Mouse (Mus musculus) embryonic facial prominence, embryonic 14.5 days (tissue): ENCODE data around the gene 1110051M20Rik. TPM values are rescaled to one million over a fixed set of nuclear protein-coding genes. Genes with fewer than 3 reads are reported as not detected.

Source experiments
- ATAC-seq: fragments of 200-750 bp; cut with Nextera tagmentation; 2 replicates; pipeline ENCODE4 v1.8.0; 2017; ENCODE audit warnings: low read depth, moderate number of reproducible peaks, moderate TSS enrichment
- DNase-seq: peaks from one replicate; pipeline ENCODE4 v3.0.0-alpha.2; 2015; ENCODE audit warnings: low spot score
- H3K27ac ChIP-seq: fragments of 300-500 bp; sonication (generic); replicated peaks from 2 replicates; pipeline ENCODE4 v1.5.1; 2014; ENCODE audit warnings: low read depth, mild to moderate bottlenecking, low read length, moderate library complexity
- H3K27me3 ChIP-seq: fragments of 300-500 bp; sonication (generic); replicated peaks from 2 replicates; pipeline ENCODE4 v1.6.1; 2014; ENCODE audit warnings: low read length; ENCODE audit not compliant: control insufficient read depth, insufficient read depth
- H3K36me3 ChIP-seq: fragments of 300-500 bp; sonication (generic); 2 replicates; pipeline ENCODE4 v1.6.1; 2014; ENCODE audit warnings: low read length, mixed read lengths; ENCODE audit not compliant: control insufficient read depth, insufficient read depth
- H3K4me1 ChIP-seq: fragments of 300-500 bp; sonication (generic); 2 replicates; pipeline ENCODE4 v1.6.1; 2014; ENCODE audit warnings: antibody characterized with exemption, low read length; ENCODE audit not compliant: control insufficient read depth, insufficient read depth
- H3K4me2 ChIP-seq: fragments of 300-500 bp; sonication (generic); 2 replicates; pipeline ENCODE4 v1.6.1; 2014; ENCODE audit warnings: low read depth, mild to moderate bottlenecking, low read length, moderate library complexity, mixed read lengths
- H3K4me3 ChIP-seq: fragments of 300-500 bp; sonication (generic); 2 replicates; pipeline ENCODE4 v1.5.1; 2014; ENCODE audit warnings: low read depth, mild to moderate bottlenecking, low read length
- H3K9ac ChIP-seq: fragments of 300-500 bp; sonication (generic); 2 replicates; pipeline ENCODE4 v1.6.1; 2014; ENCODE audit warnings: low read depth, mild to moderate bottlenecking, low read length, moderate library complexity, mixed read lengths
- H3K9me3 ChIP-seq: fragments of 300-500 bp; sonication (generic); 2 replicates; pipeline ENCODE4 v1.6.1; 2016; ENCODE audit warnings: low read length; ENCODE audit not compliant: control insufficient read depth
- WGBS: fragments of 180-500 bp; shearing (Covaris S2); extraction: QIAGEN DNeasy Blood & Tissue Kit; methylation state at CpG from one replicate; pipeline ENCODE4 v1.1.7; 2014; 5-methylcytosine and 5-hydroxymethylcytosine counted together
- polyA plus RNA-seq: library from polyadenylated mRNA; unstranded; fragments of >200 nt; fragmentation: Nextera tagmentation; extraction: Ambion mirVana; gene quantifications from 2 replicates; pipeline ENCODE4 v1.2.1, GENCODE M21; 2014

Gene 1110051M20Rik
- polyA plus RNA-seq, 1 experiment from 2014 or later = 56.0 TPM

- H3K9me3 ChIP-seq = no peaks in the 10 kb centered on the region
- H3K4me2 ChIP-seq = no peak overlapping the region
- no peak overlapping the region for H3K9ac ChIP-seq
- WGBS = 74% methylated on average over 1 of the region's 1 CpGs
- H3K36me3 ChIP-seq = no peaks in the 10 kb centered on the region
- peaks cover 7% of the 10 kb centered on the region; the same call in 1 of the 2 replicates for H3K4me1 ChIP-seq
- DNase-seq (no peak), ATAC-seq (no peak)
- H3K27me3 ChIP-seq = no peaks in the 10 kb centered on the region
- no peak overlapping the region for H3K4me3 ChIP-seq
- H3K27ac ChIP-seq = no peak overlapping the region
These were observed 4.6 kb downstream of the 1110051M20Rik start for GRCm38 (mm10) chr2:91439876-91440275.

DNA sequence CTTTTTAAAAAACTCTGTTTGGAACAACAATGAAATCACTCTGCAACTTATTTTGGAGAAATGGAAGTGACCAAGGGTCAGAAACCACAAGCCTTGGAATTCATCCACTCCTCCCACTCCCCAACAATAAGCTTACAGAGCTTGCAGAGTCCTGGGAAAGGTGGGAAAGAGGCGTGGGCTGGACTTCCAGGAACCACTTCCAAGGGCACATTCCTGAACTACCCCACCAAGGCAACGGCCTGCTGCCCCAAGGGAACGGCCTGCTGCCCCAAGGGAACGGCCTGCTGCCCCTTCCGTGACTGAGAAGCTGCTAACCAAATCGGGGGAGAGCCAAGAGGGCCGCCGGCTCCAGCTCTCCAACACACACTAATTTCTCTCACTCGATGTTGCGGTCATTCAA, 5.2 kb downstream of the 1110051M20Rik start:
- H3K4me1 ChIP-seq = peaks cover 7% of the 10 kb centered on the region; the same call in 1 of the 2 replicates
- H3K27me3 ChIP-seq = no peaks in the 10 kb centered on the region
- H3K4me2 ChIP-seq = no peak overlapping the region
- H3K9me3 ChIP-seq = no peaks in the 10 kb centered on the region
- H3K27ac ChIP-seq = no peak overlapping the region
- ATAC-seq (no peak), DNase-seq (no peak)
- no peak overlapping the region for H3K4me3 ChIP-seq
- WGBS = 67% methylated on average over 10 of the region's 10 CpGs
- no peak overlapping the region for H3K9ac ChIP-seq
- H3K36me3 ChIP-seq = no peaks in the 10 kb centered on the region

GRCm38 (mm10) chr2:91437116-91437815, 7.2 kb downstream of the 1110051M20Rik start:
- H3K27me3 ChIP-seq = no peaks in the 10 kb centered on the region
- H3K9ac ChIP-seq = no peak overlapping the region
- no peak for DNase-seq
- H3K4me2 ChIP-seq = no peak overlapping the region
- no peak for ATAC-seq
- H3K27ac ChIP-seq = no peak overlapping the region
- 83% methylated on average over 5 of the region's 5 CpGs for WGBS
- H3K4me3 ChIP-seq = no peak overlapping the region
- peaks cover 4% of the 10 kb centered on the region; the same call in 1 of the 2 replicates for H3K4me1 ChIP-seq
- H3K9me3 ChIP-seq = no peaks in the 10 kb centered on the region
- H3K36me3 ChIP-seq = no peaks in the 10 kb centered on the region

GRCm38 (mm10) chr2:91436713-91437112, 7.8 kb downstream of the 1110051M20Rik start:
- Histone ChIP-seq H3K36me3 (no peaks in the 10 kb centered on the region), H3K4me2 (no peak overlapping the region), H3K9me3 (no peaks in the 10 kb centered on the region), H3K27me3 (no peaks in the 10 kb centered on the region), H3K9ac (no peak overlapping the region), H3K4me1 (peaks cover 4% of the 10 kb centered on the region; the same call in 1 of the 2 replicates), H3K4me3 (no peak overlapping the region), H3K27ac (no peak overlapping the region)
- no peak for DNase-seq
- WGBS = 81% methylated on average over 8 of the region's 8 CpGs
- no peak for ATAC-seq

- no peak overlapping the region for H3K9ac ChIP-seq
- H3K4me2 ChIP-seq = 0 out of 2 replicates have a peak overlapping the region, but pooled peaks have one; percentile 7
- 35% methylated on average over 6 of the region's 6 CpGs for WGBS
- ATAC-seq = no peak
- DNase-seq = no peak
- H3K27ac ChIP-seq = no peak overlapping the region
- no peaks in the 10 kb centered on the region for H3K36me3 ChIP-seq
- H3K4me3 ChIP-seq = no peak overlapping the region
- no peaks in the 10 kb centered on the region for H3K9me3 ChIP-seq
- peaks cover 6% of the 10 kb centered on the region for H3K4me1 ChIP-seq
- H3K27me3 ChIP-seq = no peaks in the 10 kb centered on the region
These were observed 13.9 kb downstream of the 1110051M20Rik start for GRCm38 (mm10) chr2:91430600-91430919.

- Histone ChIP-seq H3K4me2 (0 out of 2 replicates have a peak overlapping the region, but pooled peaks have one; percentile 7), H3K4me3 (no peak overlapping the region), H3K4me1 (peaks cover 6% of the 10 kb centered on the region), H3K9ac (no peak overlapping the region), H3K36me3 (no peaks in the 10 kb centered on the region), H3K27me3 (no peaks in the 10 kb centered on the region), H3K27ac (0 out of 2 replicates have a peak overlapping the region, but pooled peaks have one; percentile 6), H3K9me3 (no peaks in the 10 kb centered on the region)
- no peak for ATAC-seq
- DNase-seq = no peak
- WGBS = 28% methylated on average over 9 of the region's 9 CpGs
These were observed 14.4 kb downstream of the 1110051M20Rik start for GRCm38 (mm10) chr2:91429915-91430599.

GRCm38 (mm10) chr2:91429146-91429545, 15.4 kb downstream of the 1110051M20Rik start:
- Histone ChIP-seq H3K4me2 (no peak overlapping the region), H3K27me3 (no peaks in the 10 kb centered on the region), H3K4me3 (no peak overlapping the region), H3K9me3 (no peaks in the 10 kb centered on the region), H3K27ac (no peak overlapping the region), H3K9ac (no peak overlapping the region), H3K36me3 (no peaks in the 10 kb centered on the region), H3K4me1 (peaks cover 6% of the 10 kb centered on the region)
- ATAC-seq = no peak
- 69% methylated on average over 3 of the region's 3 CpGs for WGBS
- DNase-seq = no peak

GRCm38 (mm10) chr2:91426321-91426720, 18.2 kb downstream of the 1110051M20Rik start:
- Histone ChIP-seq H3K4me2 (no peak overlapping the region), H3K9ac (no peak overlapping the region), H3K9me3 (no peaks in the 10 kb centered on the region; the same call in 1 of the 2 replicates), H3K27ac (no peak overlapping the region), H3K4me1 (peaks cover 6% of the 10 kb centered on the region), H3K4me3 (no peak overlapping the region), H3K36me3 (peaks cover 8% of the 10 kb centered on the region), H3K27me3 (no peaks in the 10 kb centered on the region)
- WGBS = 93% methylated on average over 1 of the region's 1 CpGs
- ATAC-seq = no peak
- DNase-seq = no peak
